Comparison of ENCODE assay signal across 28 mouse cellular contexts in the genomic region with DNA sequence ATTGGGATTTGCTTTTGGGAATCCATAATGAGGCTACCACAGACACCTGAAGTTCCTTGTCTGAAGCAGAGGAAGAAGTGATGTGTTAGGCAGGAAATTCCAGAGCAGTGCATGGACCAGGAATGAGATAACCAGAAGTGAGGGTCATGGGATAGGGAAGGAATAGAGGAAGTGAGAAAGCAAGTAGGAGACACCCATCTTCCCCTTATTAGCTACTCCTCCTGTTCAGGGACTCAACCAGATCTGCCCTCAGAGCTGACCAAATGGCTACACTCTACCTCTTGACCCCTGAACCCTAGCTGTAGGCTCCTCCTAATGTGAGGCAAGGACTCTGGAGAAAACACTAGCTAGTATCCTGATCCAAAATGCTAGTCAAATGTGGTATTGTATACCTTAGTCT.
"Had no signal": no experiment of that assay in that cellular context is flagged by ENCODE, and none has a peak within 500 bp of the region (broad histone marks: within the 10 kb centered on the region; RNA-seq: fewer than 3 reads in every experiment).

No protein-coding gene starts in this region.

- H3K9me3 ChIP-seq: heart, embryonic 13.5 days; heart, embryonic 15.5 days; hindbrain, embryonic 10.5 days; hindbrain, embryonic 12.5 days; kidney, embryonic 15.5 days; limb, embryonic 13.5 days; limb, embryonic 15.5 days; liver, embryonic 13.5 days had no signal

- H3K4me2 ChIP-seq: heart, embryonic 11.5 days; heart, embryonic 13.5 days; heart, embryonic 15.5 days; hindbrain, embryonic 12.5 days; hindbrain, embryonic 14.5 days; kidney, embryonic 15.5 days; limb, embryonic 13.5 days; limb, embryonic 15.5 days; liver, embryonic 11.5 days; liver, embryonic 13.5 days had no signal

- DNase-seq: gastrocnemius, postnatal 14 days; gastrocnemius, postnatal 36 days; heart, adult 18-20 months; heart, postnatal 10 days; heart, postnatal 4 days; kidney, adult 11 months; kidney, adult 2 months; kidney, adult 9 months; kidney, postnatal 14 days; kidney, postnatal 36 days; layer of hippocampus, adult 9-11 months; layer of hippocampus, postnatal 36 days; left cerebral cortex, postnatal 4 days; liver, embryonic 13.5 days had no signal

- H3K9ac ChIP-seq: heart, embryonic 13.5 days; heart, embryonic 15.5 days; hindbrain, embryonic 12.5 days; hindbrain, embryonic 14.5 days; kidney, embryonic 15.5 days; limb, embryonic 13.5 days; limb, embryonic 15.5 days; liver, embryonic 13.5 days had no signal

- H3K27me3 ChIP-seq: heart, embryonic 13.5 days; heart, embryonic 15.5 days; hindbrain, embryonic 12.5 days; kidney, embryonic 15.5 days; limb, embryonic 13.5 days; limb, embryonic 15.5 days; liver, embryonic 13.5 days had no signal

- H3K27ac ChIP-seq: heart, embryonic 13.5 days; heart, embryonic 15.5 days; hindbrain, embryonic 10.5 days; hindbrain, embryonic 12.5 days; hindbrain, embryonic 14.5 days; kidney, embryonic 15.5 days; kidney, postnatal 0 days; limb, embryonic 13.5 days; limb, embryonic 15.5 days; liver, embryonic 13.5 days had no signal

- ATAC-seq: hindbrain, embryonic 16.5 days; inflammation-experienced regulatory T-cells, adult 6 months; intestine, embryonic 16.5 days had no signal

- H3K36me3 ChIP-seq: heart, embryonic 13.5 days; heart, embryonic 15.5 days; hindbrain, embryonic 10.5 days; hindbrain, embryonic 12.5 days; kidney, embryonic 15.5 days; limb, embryonic 13.5 days; limb, embryonic 15.5 days; liver, embryonic 13.5 days had no signal

- H3K4me1 ChIP-seq: heart, embryonic 13.5 days; heart, embryonic 15.5 days; hindbrain, embryonic 10.5 days; hindbrain, embryonic 12.5 days; kidney, embryonic 15.5 days; limb, embryonic 13.5 days; limb, embryonic 15.5 days had no signal

- H3K4me3 ChIP-seq: heart, embryonic 13.5 days; heart, embryonic 15.5 days; hindbrain, embryonic 10.5 days; hindbrain, embryonic 12.5 days; kidney, embryonic 15.5 days; limb, embryonic 13.5 days; limb, embryonic 15.5 days; liver, embryonic 13.5 days had no signal
